Mouse (Mus musculus) liver, adult (tissue): ENCODE measurements around the gene Rgs6.

Source experiments
- GATA4 ChIP-seq: IDR thresholded peaks from 2 replicates; pipeline ENCODE4 v1.6.1; 2014; ENCODE audit warnings: mild to moderate bottlenecking, low read length; ENCODE audit not compliant: insufficient replicate concordance

Gene Rgs6

DNA sequence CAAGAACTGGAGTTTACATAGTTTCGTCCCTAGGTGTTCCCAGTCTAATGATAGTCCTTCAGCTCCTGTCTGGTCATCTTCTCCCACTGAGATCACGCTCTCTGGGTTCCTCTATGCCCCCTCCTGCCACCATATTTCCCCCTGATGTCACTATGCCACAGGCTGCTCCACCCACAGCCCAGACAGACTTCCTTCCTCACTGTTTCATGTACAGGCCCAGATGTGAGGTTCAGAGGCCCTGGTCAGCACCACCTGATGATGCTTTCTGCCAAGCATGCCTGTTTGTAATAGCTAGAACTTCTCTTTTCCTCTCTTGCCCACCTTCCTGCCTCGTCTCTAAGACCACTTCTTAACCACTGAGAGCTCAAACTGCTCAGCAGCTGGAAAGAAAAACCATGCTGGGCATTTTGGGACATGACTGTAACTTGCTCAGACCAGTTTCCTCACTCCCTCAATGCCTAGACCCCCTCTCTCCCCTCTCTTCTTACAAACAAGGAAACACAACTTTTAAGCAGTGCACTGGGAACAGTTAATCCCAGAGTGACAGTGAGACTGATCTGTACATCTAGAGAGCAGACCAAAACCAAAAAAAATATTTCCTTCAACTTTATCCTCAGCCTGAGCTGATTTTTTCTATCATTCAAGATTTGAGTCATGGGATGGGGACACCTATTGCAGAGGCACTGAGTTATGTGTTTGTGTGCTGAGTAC is 446.9 kb downstream of the Rgs6 start:
- TF ChIP-seq GATA4, result no peak

DNA sequence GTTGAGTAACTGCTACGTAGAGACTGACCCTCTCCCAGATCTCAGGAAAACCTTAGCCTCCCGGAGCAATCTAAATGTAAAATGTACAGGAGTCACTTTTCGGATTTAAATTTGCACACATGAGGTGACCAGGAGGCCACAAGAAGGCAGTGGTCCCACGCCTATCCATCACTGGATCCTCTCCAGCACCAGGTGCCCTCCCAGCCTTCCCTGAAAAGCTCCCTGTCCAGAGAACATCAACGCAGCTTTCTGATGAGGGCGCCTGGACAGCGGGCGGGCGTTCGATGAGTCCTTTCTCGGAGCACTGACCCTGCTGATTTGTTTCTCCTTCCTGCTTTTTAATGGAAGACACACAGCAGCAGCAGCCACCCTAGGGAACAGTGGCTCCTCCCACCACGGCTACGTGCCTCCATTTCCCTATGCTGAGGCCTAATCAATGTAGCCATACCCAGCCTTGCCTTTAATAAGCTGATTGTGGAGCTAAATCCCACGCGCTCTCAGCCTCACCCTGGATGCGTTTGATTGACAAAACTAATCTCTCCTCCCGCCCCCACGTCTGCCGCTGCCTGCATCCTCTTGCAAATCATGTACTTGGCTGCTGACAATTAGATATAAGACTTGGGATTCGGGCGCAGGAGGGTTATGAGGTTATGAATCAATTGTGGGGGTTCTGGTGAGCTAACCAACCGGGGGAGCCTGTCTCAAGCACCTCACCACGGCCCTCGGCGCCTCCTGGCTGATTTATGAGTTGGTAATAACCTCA is 449.9 kb downstream of the Rgs6 start:
- no peak for TF ChIP-seq GATA4

DNA sequence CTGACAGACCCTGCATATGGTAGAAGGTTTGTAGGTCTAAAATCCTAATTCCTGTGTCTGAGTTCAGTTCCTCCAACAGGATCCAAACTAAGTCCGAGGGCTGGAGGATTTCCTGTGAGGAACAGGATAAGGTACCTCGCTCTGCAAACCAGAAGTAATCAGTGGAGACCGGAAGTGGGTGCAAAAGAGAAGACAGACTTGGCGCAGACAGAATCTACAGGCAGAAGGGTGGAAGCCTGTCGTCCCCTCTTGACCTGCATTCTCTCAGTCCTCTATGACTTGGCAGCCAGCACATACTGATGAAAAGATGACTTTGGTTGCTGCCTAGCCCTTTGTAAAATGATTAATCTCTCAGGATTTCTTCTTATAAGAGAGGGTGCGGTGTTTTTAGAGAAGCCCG is 450.7 kb downstream of the Rgs6 start:
- TF ChIP-seq GATA4, result peak; percentile 83; the same call in 1 of the 2 replicates

DNA sequence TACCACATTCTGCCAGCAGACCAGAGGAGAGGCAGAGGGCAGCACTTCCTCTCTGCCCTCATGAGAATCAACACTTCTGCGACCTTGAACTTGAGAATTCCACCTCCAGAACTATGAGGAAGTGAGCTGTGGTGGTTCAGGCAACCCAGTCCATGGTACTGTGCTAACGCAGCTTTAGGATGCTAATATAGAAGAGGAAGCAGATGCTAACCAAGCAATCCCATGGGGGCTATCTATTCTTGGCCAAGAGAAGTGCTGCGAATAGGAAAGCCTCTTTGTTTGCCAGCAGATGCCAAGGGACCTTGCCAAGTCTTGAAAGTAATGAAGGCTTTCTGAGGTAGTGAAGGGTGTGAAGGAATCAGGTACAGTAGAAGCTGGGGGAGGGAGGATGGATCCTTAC is 451.8 kb downstream of the Rgs6 start:
- TF ChIP-seq GATA4, result no peak

DNA sequence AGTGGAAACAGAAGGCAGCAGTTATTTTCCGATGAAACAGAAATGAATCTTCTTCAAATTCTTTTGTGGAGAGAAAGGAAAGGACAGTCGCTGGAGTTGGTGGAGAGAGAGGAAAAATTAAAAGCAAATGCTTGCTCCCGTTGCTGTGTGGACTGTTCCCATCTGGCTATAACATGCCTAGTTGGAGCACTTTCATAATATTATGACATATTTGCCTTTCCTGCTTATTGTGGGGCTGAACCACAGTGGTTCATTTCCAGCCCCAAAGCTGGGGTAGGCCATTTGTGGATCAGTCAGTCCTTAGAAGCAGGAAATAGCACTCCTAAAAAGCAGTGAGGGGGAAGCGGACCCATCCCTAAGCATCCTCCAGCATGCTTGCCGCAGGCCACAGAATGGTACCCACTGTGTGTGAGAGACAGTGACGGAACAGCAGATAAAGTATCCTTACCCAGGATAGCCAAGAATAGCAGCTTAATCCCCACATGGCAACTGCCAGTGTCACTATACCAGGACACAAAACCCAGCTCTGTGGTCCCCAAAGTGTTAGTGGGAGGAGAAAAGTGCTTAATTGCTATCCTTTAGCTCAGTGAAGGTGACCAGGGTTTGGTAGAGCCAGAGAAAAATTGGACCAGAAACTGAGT is 456.0 kb downstream of the Rgs6 start:
- TF ChIP-seq GATA4, result no peak

DNA sequence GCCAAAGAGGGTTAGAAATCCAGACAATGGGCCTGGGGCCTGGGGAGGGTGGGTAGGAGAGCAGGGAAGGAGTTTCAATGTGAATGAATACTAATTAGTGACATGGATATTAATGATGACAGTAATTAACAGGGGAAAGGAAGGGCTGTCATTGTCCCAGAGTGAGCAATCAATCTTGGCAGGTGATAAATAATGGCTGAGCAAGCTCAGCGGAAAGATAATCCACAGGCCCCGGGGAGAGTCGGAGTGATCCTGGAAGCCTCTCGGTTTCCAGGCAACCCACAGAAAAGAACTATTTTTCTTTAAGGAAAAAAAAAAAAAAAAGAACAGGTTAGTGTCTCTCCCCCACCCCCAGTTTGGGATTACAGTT is 456.5 kb downstream of the Rgs6 start:
- no peak for TF ChIP-seq GATA4

DNA sequence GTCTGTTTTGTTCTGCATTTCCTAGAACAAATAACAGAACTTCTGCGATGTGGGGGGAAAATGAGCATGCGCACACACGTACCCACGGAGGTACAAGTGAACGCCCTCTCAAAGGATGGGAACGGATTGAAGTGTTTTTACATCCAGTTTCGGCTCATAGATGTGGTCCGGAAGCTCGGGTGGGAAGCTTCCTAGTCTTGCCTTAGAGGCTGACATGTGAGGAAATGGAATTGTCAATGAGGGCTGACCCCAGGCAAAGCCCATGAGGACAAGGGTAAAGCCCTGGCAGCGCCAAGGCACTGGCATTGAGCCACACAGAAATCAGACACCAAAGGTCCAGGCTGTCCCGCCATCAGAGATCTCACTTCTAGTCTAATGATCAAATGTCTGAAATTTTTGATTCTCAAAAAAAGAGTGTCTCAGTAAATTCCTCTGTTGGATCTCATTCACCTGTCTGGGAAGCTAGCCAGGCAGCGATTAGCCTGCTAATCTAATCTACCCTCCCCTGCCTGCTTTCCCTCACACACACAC is 457.0 kb downstream of the Rgs6 start:
- no peak for TF ChIP-seq GATA4

DNA sequence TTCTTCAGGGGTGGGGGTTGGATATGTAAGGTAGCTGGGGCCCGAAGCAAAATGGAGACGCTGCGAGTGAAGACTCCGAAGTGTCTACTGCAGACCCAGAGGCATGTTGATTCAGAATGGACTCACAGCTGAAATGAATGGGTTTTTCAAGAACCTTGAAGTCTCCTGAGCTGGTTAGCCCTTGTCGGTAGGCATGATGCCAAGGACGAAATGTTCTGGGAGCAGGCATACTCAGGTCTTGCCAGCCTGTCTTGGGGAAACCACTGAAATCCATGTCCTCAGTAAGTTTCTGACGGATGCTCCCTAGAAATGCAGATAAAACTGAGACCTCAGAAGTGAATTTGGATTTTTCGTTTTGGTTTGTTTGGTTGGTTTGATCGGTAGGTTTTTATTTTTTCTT is 458.6 kb downstream of the Rgs6 start:
- no peak for TF ChIP-seq GATA4

DNA sequence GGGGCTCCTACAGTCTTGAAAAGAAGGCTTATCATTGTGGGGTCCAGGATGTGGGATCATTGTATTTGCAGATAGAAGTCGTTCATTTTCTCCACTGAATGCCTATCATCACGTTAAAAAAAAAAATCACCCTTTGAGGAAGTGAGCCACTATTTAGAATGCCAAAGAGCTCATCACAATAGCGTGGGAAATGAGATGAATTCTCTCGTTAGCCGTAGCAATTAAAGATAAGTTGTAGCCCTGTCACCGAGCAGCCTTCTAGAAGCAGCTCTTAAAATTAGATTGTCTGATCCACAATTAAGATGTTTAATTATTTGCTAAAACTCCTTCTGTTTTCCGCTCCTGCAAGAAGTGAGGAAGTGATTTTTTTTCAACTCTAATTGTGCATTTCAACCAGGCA is 459.6 kb downstream of the Rgs6 start:
- no peak for TF ChIP-seq GATA4

DNA sequence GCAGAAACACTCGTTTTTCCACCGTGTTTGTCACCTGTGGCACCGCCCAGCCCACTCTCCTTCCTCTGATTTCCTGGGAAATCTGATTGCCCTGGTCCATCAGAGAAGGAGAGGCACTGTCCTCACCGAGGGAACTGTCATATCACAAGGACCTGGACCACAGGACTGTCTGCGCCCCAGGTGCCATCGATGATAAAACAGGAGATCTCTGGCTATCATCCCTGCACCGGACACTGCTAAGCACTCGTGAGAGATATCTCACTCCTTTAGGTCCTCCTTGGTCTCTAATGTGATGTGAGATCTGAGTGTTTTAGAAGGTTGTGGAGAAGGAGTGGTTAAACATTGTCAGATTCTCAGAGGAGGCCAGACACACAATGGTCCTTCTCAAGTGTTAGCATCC is 462.4 kb downstream of the Rgs6 start:
- TF ChIP-seq GATA4, result no peak

DNA sequence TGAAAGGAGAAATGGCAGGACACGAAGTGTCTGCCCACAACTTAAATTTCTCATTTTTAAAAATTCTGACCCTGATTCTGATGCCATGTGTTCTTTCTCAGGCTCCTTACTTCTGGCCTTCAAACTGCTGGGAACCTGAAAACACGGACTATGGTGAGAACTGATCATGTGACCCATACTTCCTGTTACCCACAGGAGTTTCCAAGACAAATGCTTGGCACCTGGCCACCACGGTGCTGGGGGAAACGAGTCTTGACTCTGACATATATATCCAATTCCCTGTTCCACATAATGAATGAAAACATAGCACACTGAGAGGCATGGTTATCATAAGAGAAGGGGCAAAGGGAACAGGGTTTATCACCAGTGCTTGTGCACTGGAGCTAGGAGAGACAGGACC is 464.3 kb downstream of the Rgs6 start:
- no peak for TF ChIP-seq GATA4

DNA sequence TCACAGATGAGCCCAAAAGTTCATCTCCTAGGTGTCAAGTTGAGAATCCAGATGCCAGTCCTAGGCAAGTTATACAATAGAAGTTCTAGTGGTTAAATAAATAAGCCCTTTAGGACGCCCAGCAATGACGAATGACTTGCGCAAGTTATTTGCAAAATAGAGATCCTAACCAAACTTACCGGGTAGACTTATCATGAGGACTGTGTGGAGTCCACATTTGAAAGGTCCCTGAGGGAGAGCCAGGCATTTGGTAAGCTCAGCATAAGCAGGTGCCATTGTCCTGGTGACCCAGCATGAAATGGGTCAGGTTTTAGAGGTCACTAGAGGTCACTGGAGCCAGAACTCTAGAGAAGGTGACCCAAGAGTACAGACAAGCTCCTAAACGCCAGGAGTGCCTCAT is 467.6 kb downstream of the Rgs6 start:
- TF ChIP-seq GATA4, result no peak

DNA sequence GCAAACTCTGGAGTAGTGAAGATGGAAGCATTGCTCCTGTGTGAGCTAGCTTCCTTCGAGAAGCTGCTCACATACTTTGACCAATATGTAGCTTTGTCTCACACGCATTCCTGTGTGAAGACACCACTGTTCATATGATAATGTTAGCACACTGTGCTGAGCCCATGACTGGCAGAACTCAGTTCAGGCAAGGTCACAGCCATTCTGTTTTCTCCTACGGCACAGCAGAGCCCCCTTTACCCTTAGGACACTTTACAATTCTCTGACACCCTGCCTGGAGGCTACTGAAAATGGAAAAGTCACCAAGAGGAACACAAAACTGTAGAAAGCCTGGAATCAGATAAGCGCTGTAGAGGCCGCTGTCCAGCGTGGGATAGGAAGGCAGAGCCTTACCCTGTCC is 478.3 kb downstream of the Rgs6 start:
- TF ChIP-seq GATA4, result no peak

DNA sequence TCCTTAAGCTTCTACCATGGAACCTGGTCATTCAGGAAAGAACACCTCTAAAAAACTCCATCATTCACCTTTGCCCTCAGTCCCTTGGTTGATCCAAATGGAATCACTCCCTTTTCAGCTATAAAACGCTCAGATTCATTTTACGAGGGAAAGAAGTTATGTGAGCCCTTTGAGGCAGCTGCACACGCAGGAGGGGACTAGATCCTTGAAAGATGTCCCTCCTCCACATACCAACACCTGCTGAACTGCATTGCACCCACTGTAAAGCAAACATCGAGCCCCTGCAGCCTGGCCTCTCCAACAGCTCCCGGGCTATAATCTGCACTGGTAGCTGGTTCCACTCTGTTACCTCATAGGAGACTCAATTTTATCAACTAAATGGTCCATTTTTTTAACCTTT is 482.8 kb downstream of the Rgs6 start:
- TF ChIP-seq GATA4, result no peak

DNA sequence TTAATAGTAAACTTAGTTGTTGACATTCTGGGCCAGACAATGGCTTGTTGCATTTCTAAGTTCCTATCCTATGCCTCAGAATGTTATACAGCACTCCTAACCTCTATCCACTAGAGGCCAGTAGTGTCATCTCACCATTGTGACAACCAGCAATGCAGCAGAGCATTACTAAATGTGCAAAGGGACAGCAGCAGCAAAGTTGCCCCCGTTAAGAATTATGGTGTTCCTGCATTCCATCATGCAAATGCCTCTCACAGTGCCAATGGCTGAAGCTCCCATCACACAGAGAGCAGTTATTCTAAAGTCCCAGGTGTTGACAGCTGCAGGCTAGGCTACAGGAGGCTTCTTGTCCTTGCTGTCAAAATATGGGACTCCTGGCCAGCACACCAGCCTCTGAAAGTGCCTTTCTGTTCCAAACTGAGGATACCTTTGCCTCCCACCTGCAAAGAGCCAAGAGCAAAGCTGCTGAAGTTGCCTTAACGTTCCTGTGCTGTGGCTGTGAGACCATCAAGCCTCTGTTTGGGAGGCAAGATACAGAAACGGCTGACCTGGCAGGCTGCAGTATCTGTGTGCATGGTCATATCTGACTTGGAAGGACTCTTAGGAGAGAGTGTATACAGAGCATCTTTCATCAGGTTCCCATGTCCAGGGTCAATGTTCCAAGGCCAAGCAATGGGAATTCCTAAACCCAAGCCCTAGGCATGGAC is 484.2 kb downstream of the Rgs6 start:
- no peak for TF ChIP-seq GATA4

DNA sequence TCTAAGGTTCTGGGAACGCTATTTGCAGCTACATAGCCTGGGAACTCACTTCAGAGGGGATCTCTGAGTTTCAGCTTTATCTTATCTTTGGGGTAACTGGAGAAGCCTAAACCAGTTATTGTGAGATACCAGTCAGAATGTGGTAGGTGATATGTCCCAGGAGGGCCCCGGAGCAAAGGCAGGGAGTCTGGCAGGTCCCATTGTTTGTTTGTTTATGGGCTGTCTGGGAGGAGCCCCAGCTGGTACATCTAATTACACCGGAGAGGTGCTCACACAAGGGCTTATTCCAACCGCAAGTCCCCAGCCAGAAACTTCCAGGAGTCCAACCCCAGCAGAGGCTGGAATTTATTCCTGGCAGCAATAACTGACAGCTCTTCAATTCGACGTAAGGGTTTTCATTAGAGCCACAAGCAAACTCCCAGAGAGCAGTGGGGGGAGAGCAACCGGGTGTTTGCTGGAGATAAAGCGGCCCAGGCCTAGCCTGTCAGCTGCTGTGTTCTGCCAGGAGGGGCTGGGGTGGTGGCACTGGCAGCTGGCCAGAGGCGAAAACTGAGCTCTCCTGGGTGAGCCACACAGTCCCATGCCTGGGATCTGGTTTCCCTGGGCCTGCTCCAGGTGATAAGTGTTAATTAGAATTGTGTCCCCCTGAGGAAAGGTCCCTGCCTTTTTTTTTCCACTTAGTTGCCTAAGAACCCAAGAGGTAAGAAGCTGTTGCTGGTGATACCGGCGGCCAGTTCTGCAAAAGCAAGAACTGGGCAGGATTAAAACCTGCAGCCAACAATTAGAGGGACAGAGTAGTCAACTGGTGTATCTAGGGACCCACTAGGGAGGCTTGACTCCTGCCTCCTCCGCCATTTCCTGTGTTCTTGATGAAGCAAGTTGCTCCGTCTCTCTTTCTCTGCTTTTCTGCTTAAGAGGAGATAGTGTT is 485.1 kb downstream of the Rgs6 start:
- no peak for TF ChIP-seq GATA4
